Mouse (Mus musculus) heart, postnatal 0 days (tissue): ENCODE results near the gene H2afx. TPM values are rescaled to one million over a fixed set of nuclear protein-coding genes. Genes with fewer than 3 reads are reported as not detected.
"Not testable (repeated sequence)": the region's sequence is repeated elsewhere in the genome, so short reads cannot be mapped to it uniquely, and the experiment has no call there.

Experiments
- ATAC-seq: fragments of 200-750 bp; cut with Nextera tagmentation; 2 replicates; pipeline ENCODE4 v1.8.0; 2017; ENCODE audit warnings: low read depth, moderate number of reproducible peaks, moderate library complexity; ENCODE audit not compliant: insufficient read depth
- DNase-seq: peaks from one replicate; pipeline ENCODE4 v3.0.0-alpha.2; 2016; ENCODE audit warnings: low spot score
- H3K27ac ChIP-seq: fragments of 300-500 bp; sonication (generic); 2 replicates; pipeline ENCODE4 v1.5.1; 2014; ENCODE audit warnings: low read depth, mild to moderate bottlenecking
- H3K27me3 ChIP-seq: fragments of 300-500 bp; sonication (generic); 2 replicates; pipeline ENCODE4 v1.6.1; 2014; ENCODE audit warnings: low read length, mixed read lengths; ENCODE audit not compliant: control insufficient read depth, insufficient read depth
- H3K36me3 ChIP-seq: fragments of 300-500 bp; sonication (generic); replicated peaks from 2 replicates; pipeline ENCODE4 v1.6.1; 2014; ENCODE audit warnings: low read length, mixed read lengths; ENCODE audit not compliant: control insufficient read depth, insufficient read depth
- H3K4me1 ChIP-seq: fragments of 300-500 bp; sonication (generic); 2 replicates; pipeline ENCODE4 v1.6.1; 2014; ENCODE audit warnings: antibody characterized with exemption; ENCODE audit not compliant: control insufficient read depth, insufficient read depth
- H3K4me2 ChIP-seq: fragments of 300-500 bp; sonication (generic); 2 replicates; pipeline ENCODE4 v1.6.1; 2014; ENCODE audit warnings: low read depth, mild to moderate bottlenecking, low read length, moderate library complexity
- H3K4me3 ChIP-seq: fragments of 300-500 bp; sonication (generic); 2 replicates; pipeline ENCODE4 v1.5.1; 2014; ENCODE audit warnings: low read depth, low read length
- H3K9ac ChIP-seq: fragments of 300-500 bp; sonication (generic); replicated peaks from 2 replicates; pipeline ENCODE4 v1.6.1; 2014; ENCODE audit warnings: low read depth, low read length, mixed read lengths
- H3K9me3 ChIP-seq: fragments of 300-500 bp; sonication (generic); replicated peaks from 2 replicates; pipeline ENCODE4 v1.6.1; 2016; ENCODE audit warnings: low read length; ENCODE audit not compliant: control insufficient read depth
- CTCF ChIP-seq: IDR thresholded peaks from 2 replicates; pipeline ENCODE4 v1.5.1; 2016; ENCODE audit warnings: antibody characterized with exemption, control low read depth, low read depth
- EP300 ChIP-seq: IDR thresholded peaks from 2 replicates; pipeline ENCODE4 v1.6.1; 2016; ENCODE audit warnings: antibody characterized with exemption, low read depth
- WGBS: fragments of 180-500 bp; shearing (Covaris S2); extraction: QIAGEN DNeasy Blood & Tissue Kit; methylation state at CpG from one replicate; pipeline ENCODE4 v1.1.7; 2014; 5-methylcytosine and 5-hydroxymethylcytosine counted together
- polyA plus RNA-seq: library from polyadenylated mRNA; unstranded; fragments of >200 nt; fragmentation: Nextera tagmentation; extraction: Ambion mirVana; gene quantifications from 2 replicates; pipeline ENCODE4 v1.2.1, GENCODE M21; 2015
- total RNA-seq: library from RNA; depleted of rRNA; stranded (reverse); fragments of >200 nt; gene quantifications from 2 replicates; pipeline ENCODE4 v1.2.3, GENCODE M21; 2014; ENCODE audit warnings: low replicate concordance

The H2afx gene
- total and polyA plus RNA-seq, 2 experiments from 2014 or later, result 69.3 to 285 TPM

DNA sequence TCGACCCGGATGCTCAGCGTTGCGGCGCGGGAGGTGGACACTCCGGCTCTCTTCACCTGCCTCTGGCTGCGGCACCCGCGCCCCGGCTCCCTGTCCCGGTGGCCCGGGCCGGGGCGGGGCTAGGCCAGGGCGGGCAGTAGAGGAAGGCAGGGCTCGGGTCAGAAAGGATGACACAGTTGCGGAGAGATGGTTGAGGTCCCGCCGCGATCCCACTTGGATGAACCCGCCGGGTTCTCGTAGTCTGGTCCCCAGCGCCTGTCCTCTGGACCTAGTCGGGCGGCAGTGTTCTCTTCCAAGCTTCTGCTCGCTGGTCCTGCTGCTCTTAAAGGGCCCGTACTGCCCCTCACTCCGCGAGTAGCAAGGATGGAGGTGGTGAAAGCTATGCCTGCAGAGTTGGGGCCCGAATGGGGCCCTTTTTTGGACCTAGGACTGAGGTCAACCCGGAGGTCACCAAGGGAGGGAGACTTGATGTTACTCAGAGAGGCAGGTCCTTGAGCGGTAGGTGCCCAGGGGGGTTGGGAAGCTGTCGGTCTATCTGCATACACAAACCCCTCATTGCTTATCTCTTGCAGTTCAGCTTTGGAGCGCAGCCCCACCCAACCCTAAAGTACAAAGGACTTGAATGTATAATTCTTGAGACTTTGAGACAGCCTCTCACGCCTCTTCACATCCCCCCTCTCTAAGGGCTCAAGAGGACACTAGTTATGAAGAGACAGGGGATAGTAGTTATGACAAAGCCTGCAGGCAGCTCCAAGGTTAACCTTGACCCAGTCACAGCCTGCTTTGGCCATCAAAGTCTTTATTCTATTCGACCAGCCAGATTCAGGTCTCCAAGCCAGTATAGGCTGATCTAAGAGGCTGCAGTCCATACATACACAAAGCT is 46.2 kb upstream of the H2afx start, which contains the start of gene Abcg4:
Gene Abcg4 (minus strand): TSS at position 540 of the 883 bp plus-strand sequence.
- ATAC-seq (peak; percentile 32; the same call in 1 of the 2 replicates), DNase-seq (no peak)
- peak within 1 kb of the TSS; percentile 52 for H3K4me3 ChIP-seq
- H3K27me3 ChIP-seq, result peaks cover 25% of the 10 kb centered on the region; the same call in 1 of the 2 replicates
- TF ChIP-seq EP300 (no peak), CTCF (no peak)
- H3K4me1 ChIP-seq, result peaks cover 19% of the 10 kb centered on the region
- WGBS, result under 1% methylated on average over 38 of the region's 38 CpGs
- H3K36me3 ChIP-seq, result peaks cover 26% of the 10 kb centered on the region
- H3K27ac ChIP-seq, result no peak within 1 kb of the TSS
- H3K9ac ChIP-seq, result peak within 1 kb of the TSS; percentile 58
- H3K9me3 ChIP-seq, result no peaks in the 10 kb centered on the region
- H3K4me2 ChIP-seq, result peak within 1 kb of the TSS; percentile 80

DNA sequence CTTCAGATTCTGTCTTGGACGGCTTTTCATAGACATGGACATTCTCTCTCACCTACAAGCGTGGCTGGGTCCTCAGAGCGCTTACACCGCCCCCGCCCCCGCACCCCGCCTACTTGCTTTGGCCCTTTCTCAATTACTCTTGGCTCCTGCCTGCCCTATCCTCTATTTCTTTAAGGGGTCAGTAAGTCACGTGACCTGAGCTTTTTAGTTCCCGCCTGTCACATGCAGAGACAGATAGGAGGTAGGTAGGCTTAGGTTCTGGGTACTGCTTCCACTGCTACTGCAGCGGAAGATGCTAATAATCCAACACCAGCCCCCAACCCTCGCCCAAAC is 45.6 kb upstream of the H2afx start:
- H3K4me2 ChIP-seq, result peak overlapping the region; percentile 80
- peaks cover 19% of the 10 kb centered on the region for H3K4me1 ChIP-seq
- H3K9me3 ChIP-seq, result no peaks in the 10 kb centered on the region
- no peak for TF ChIP-seq CTCF
- TF ChIP-seq EP300, result no peak
- DNase-seq, result no peak
- 11% methylated on average over 11 of the region's 11 CpGs for WGBS
- peaks cover 25% of the 10 kb centered on the region; the same call in 1 of the 2 replicates for H3K27me3 ChIP-seq
- H3K9ac ChIP-seq, result 0 out of 2 replicates have a peak overlapping the region, but pooled peaks have one; percentile 58
- no peak overlapping the region for H3K27ac ChIP-seq
- H3K4me3 ChIP-seq, result peak overlapping the region; percentile 52; the same call in 1 of the 2 replicates
- H3K36me3 ChIP-seq, result peaks cover 32% of the 10 kb centered on the region
- ATAC-seq, result peak; percentile 31

GRCm38 (mm10) chr9:44292490-44292889 is 42.0 kb upstream of the H2afx start:
- Histone ChIP-seq H3K4me2 (no peak overlapping the region), H3K27me3 (peaks cover 11% of the 10 kb centered on the region; the same call in 1 of the 2 replicates), H3K36me3 (peaks cover 63% of the 10 kb centered on the region), H3K4me1 (peaks cover 17% of the 10 kb centered on the region), H3K27ac (no peak overlapping the region), H3K9ac (no peak overlapping the region), H3K9me3 (no peaks in the 10 kb centered on the region), H3K4me3 (no peak overlapping the region)
- DNase-seq, result peak; percentile 31
- WGBS, result 68% methylated on average over 3 of the region's 3 CpGs
- ATAC-seq, result no peak
- TF ChIP-seq EP300, result no peak
- TF ChIP-seq CTCF, result peak; percentile 61

DNA sequence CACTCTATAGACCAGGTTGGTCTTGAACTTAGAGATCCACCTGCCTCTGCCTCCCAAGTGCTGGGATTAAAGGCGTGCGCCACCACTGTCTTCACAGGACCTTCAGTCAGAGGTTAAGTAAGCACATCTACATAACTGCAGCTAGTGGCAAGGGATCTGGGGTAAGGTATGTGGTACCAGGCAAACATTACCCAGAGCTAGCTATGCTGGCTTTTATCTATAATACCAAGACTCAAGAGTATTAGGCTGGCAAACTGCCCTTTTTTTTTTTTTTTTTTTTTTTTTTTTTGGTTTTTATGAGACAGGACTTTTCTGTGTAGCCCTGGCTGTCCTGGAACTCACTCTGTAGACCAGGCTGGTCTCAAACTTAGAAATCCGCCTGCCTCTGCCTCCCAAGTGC is 34.5 kb upstream of the H2afx start:
- not testable (repeated sequence) for DNase-seq, H3K9ac ChIP-seq, H3K27ac ChIP-seq, H3K4me2 ChIP-seq, H3K9me3 ChIP-seq, ATAC-seq, H3K27me3 ChIP-seq, H3K4me1 ChIP-seq, H3K4me3 ChIP-seq
- 85% methylated on average over 3 of the region's 3 CpGs for WGBS
- H3K36me3 ChIP-seq, result peaks cover 73% of the 10 kb centered on the region

DNA sequence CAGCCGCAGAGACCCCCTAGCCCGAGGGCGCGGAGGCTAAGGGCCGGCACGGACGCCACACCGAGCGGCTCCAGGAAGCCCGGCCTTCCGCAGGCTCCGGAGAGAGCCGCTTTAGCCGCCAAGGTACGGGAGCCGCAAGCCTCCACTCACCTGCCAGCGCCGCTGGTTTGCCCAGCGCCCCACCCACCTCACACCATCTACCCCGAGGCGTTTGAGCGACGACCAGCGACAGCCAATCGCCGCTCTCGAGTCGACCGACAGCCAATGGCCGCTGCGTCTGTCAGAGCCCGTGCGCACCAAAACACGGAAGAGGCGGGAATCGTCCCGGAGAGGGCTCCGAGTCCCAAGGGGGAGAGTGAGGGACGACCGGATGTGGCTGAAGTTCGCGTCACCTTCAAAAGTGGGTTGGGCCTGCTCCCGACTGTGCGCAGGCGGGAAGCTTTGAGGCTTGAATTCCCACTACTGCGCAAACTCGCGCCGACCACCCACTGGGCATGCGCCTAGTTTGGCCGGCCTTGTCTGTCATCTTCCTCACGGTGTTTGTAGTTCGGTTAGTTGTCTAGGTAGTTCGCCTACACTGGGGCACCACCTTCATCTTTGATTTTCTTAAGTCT is 28.9 kb upstream of the H2afx start, which contains the start of gene Hinfp:
Gene Hinfp (minus strand): TSS at position 206 of the 614 bp plus-strand sequence.
- Histone ChIP-seq H3K4me2 (peak within 1 kb of the TSS; percentile 94), H3K4me3 (peak within 1 kb of the TSS; percentile 99), H3K9ac (peak within 1 kb of the TSS; percentile 96), H3K9me3 (no peaks in the 10 kb centered on the region), H3K27ac (peak within 1 kb of the TSS; percentile 76), H3K4me1 (peaks cover 8% of the 10 kb centered on the region; the same call in 1 of the 2 replicates), H3K27me3 (no peaks in the 10 kb centered on the region), H3K36me3 (peaks cover 26% of the 10 kb centered on the region)
- DNase-seq (peak; percentile 99), ATAC-seq (peak; percentile 98)
- TF ChIP-seq EP300, result peak; percentile 90
- TF ChIP-seq CTCF, result no peak
- WGBS, result under 1% methylated on average over 54 of the region's 54 CpGs
